Mouse (Mus musculus) CD4-positive helper T cell, adult 2 months (primary cell): ENCODE data around the gene Rpl35.

ENCODE experiments used
- DNase-seq: peaks from one replicate; pipeline ENCODE4 v3.0.0-alpha.2; 2012; ENCODE audit warnings: low read depth, missing footprints, low spot score

The Rpl35 gene

GRCm38 (mm10) chr2:38997386-38998374, 7.7 kb downstream of the Rpl35 start, which contains the start of gene Wdr38:
TSS of gene Wdr38 (plus strand) at chr2:38997476.
- peak; percentile 88 for DNase-seq

- DNase-seq = no peak
Measured at GRCm38 (mm10) chr2:38992452-38992851, 13.0 kb downstream of the Rpl35 start.

GRCm38 (mm10) chr2:38992004-38992403, 13.4 kb downstream of the Rpl35 start:
- no peak for DNase-seq

- no peak for DNase-seq
Measured at GRCm38 (mm10) chr2:38988929-38989328, 16.5 kb downstream of the Rpl35 start.

- DNase-seq = peak; percentile 59
Measured at GRCm38 (mm10) chr2:38987803-38988510, 17.5 kb downstream of the Rpl35 start.

GRCm38 (mm10) chr2:38987371-38987770, 18.1 kb downstream of the Rpl35 start:
- no peak for DNase-seq

GRCm38 (mm10) chr2:38986580-38986979, 18.8 kb downstream of the Rpl35 start:
- no peak for DNase-seq

GRCm38 (mm10) chr2:38983456-38983855, 22.0 kb downstream of the Rpl35 start:
- DNase-seq = no peak

GRCm38 (mm10) chr2:38977837-38978236, 27.6 kb downstream of the Rpl35 start:
- no peak for DNase-seq

GRCm38 (mm10) chr2:38975941-38976805, 29.3 kb downstream of the Rpl35 start:
- DNase-seq = no peak

- DNase-seq = no peak
Measured at GRCm38 (mm10) chr2:38975181-38975580, 30.2 kb downstream of the Rpl35 start.

GRCm38 (mm10) chr2:38974171-38974570, 31.3 kb downstream of the Rpl35 start:
- no peak for DNase-seq

GRCm38 (mm10) chr2:38973701-38974100, 31.7 kb downstream of the Rpl35 start:
- no peak for DNase-seq

GRCm38 (mm10) chr2:38973223-38973622, 32.2 kb downstream of the Rpl35 start:
- DNase-seq = no peak

- DNase-seq = no peak
Measured at GRCm38 (mm10) chr2:38970057-38970456, 35.4 kb downstream of the Rpl35 start.

GRCm38 (mm10) chr2:38969650-38970049, 35.8 kb downstream of the Rpl35 start:
- no peak for DNase-seq

- DNase-seq = no peak
Measured at GRCm38 (mm10) chr2:38964198-38964597, 41.2 kb downstream of the Rpl35 start.

- DNase-seq = no peak
Measured at GRCm38 (mm10) chr2:38957671-38958223, 47.7 kb downstream of the Rpl35 start.

- no peak for DNase-seq
Measured at GRCm38 (mm10) chr2:38956062-38956461, 49.4 kb downstream of the Rpl35 start.

GRCm38 (mm10) chr2:38953152-38953883, 52.1 kb downstream of the Rpl35 start:
- no peak for DNase-seq
